Comparison of ENCODE assay signal across 17 mouse cellular contexts in genomic region chr12:106291476-106292046, GRCm38 (mm10).
"Had no signal": no experiment of that assay in that cellular context is flagged by ENCODE, and none has a peak within 500 bp of the region (broad histone marks: within the 10 kb centered on the region; RNA-seq: fewer than 3 reads in every experiment).

No protein-coding gene starts in this region.

- ATAC-seq: midbrain, embryonic 15.5 days had no signal

- H3K36me3 ChIP-seq: limb, embryonic 10.5 days; liver, embryonic 15.5 days; midbrain, embryonic 15.5 days; neural tube, embryonic 13.5 days had no signal

- H3K27me3 ChIP-seq: liver, embryonic 15.5 days; megakaryocyte, embryonic 14.5 days; midbrain, embryonic 15.5 days; neural tube, embryonic 13.5 days had no signal

- H3K4me3 ChIP-seq: left cerebral cortex, adult 2 months; limb, embryonic 10.5 days; liver, embryonic 15.5 days; midbrain, embryonic 15.5 days; neural tube, embryonic 13.5 days had no signal

- H3K27ac ChIP-seq: left cerebral cortex, adult 2 months; limb, embryonic 10.5 days; liver, embryonic 15.5 days; macrophage; midbrain, embryonic 15.5 days; neural tube, embryonic 13.5 days had no signal

- H3K9ac ChIP-seq: liver, embryonic 15.5 days; midbrain, embryonic 15.5 days; neural tube, embryonic 13.5 days had no signal

- H3K4me2 ChIP-seq: liver, embryonic 11.5 days; liver, embryonic 15.5 days; midbrain, embryonic 11.5 days; midbrain, embryonic 15.5 days; neural tube, embryonic 13.5 days had no signal

- H3K4me1 ChIP-seq: liver, embryonic 15.5 days; megakaryocyte, embryonic 14.5 days; midbrain, embryonic 15.5 days had no signal

- DNase-seq: kidney, postnatal 25 days; lung, adult 2 months; lung, postnatal 10 days; retina, postnatal 1 day; right cerebral cortex, postnatal 4 days; spleen, adult 18-20 months; thymus, adult 18-20 months; thymus, postnatal 14 days had no signal

- H3K9me3 ChIP-seq: limb, embryonic 10.5 days; liver, embryonic 15.5 days; midbrain, embryonic 15.5 days; neural tube, embryonic 13.5 days had no signal
